Mouse (Mus musculus): ENCODE results near the gene Hunk. TPM values are rescaled to one million over a fixed set of nuclear protein-coding genes. Genes with fewer than 3 reads are reported as not detected.

The Hunk gene
- total RNA-seq, 2 experiments from 2014 or later, result 12.7 to 18.7 TPM

DNA sequence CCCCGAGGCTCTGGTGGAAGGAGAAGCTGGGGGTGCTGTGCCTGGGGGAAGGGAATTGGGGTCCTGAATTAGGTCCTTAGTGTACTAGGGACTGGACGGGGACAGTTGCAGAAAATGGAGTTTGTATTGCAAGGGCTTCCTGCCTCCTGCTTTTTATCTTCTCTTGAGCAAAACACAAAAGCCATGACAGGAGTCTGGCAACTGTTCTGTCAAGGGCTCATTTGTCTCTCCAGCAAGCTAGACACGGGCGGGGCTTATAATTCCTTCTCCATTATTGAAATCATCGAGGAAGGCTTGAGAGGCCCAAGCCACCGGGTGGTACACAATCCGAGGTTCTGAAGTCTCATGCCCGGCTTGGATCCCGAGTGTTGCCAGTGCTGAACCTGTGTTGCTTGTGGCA, 38.6 kb downstream of the Hunk start:
- DNase-seq (ENCODE audit: low spot score in 2 of 2), result no peak
- intact Hi-C loops (cut with DNase I), result no loop called here

DNA sequence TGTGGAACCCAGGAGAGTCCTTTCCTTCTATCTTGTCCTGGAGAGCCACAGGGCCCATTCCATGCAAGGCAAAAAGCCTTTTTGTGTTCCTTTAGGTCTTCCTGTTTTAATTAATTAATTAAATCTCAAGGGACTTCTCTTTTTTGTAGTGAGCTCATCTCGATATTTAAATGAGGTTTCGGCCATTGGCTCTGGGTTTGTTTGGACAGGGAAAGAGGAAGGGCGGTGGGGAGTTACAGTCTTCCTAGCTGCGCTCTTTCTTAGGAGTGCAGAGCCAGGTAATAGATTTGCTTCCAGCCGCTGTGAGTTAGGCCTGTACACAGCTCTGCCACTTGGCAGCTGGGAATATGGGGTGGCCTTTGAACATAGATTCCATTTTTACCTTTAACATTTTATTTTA, 40.4 kb downstream of the Hunk start:
- DNase-seq (ENCODE audit: low spot score in 2 of 2), result no peak
- intact Hi-C loops (cut with DNase I), result no loop called here

DNA sequence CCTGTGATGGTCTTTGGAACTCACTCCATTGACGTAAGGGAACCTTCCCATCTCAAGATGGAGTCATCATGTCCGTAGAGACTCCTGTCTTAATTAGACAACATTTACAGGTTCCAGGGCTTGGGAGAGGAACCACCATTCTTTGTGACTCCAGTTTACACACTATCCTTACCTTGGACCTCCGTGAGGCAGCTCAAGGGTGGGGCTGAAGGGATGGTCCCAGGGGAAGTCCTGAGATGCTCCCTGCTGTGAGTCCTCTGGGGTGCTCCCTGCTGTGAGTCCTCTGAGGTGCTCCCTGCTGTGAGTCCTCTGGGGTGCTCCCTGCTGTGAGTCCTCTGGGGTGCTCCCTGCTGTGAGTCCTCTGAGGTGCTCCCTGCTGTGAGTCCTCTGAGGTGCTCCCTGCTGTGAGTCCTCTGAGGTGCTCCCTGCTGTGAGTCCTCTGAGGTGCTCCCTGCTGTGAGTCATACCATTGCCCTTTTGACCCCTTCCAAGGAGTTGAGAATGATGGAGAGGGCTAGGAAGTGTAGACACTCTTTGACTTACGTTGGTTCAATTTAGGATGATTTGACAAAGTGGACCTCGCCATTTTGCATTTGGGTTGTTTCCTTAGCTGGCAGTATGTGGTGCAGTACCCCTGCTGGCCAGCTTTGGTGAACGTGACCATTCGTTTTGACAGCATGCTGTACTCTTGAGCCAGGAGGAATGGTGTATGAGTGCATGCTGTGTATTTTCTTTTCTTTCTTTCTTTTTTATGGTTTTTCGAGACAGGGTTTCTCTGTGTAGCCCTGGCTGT, 42.2 kb downstream of the Hunk start:
- DNase-seq (ENCODE audit: low spot score in 2 of 2), result no peak
- intact Hi-C loops (cut with DNase I), result no loop called here

DNA sequence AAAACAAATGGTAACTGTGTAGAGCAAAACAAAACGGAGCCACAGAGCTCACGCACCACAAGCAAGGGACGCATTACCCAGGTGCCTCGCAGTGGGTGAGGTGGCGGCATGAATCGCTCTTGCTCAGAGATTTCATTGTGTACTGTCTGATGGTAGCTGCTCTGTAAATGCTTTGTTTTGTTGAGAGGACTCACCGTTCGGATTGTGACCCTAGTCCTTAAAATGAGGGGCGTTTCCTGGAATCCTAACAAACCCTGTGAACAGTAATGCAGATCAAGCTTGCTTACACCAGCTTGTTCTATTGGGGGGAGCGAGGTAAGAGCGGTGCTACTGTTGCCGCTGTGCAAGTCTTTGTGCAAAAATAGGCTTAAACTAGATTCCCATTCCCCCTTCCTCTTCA, 47.7 kb downstream of the Hunk start:
- no peak for DNase-seq (ENCODE audit: low spot score in 2 of 2)
- intact Hi-C loops (cut with DNase I), result no loop called here

DNA sequence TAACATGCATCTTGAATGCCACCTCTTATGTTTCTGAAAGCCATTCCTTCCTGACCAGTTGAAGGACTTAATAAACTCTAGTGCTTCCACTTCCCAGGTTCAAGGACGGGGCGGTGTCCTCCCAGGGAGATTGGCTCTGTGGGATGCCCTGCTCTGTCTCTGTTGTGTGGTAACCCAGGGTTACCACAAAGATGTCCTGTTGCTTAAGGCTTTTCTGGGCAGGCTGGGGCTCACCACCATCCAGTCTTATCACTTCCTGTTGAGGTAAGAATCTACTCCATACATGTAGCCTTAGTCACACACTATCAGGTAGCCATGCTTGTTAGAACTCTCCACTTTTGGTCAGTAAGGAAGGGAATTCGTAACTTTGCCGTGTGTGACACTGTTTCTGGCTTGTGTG, 49.4 kb downstream of the Hunk start:
- intact Hi-C loops (cut with DNase I), result no loop called here
- DNase-seq (ENCODE audit: low spot score in 2 of 2), result no peak

DNA sequence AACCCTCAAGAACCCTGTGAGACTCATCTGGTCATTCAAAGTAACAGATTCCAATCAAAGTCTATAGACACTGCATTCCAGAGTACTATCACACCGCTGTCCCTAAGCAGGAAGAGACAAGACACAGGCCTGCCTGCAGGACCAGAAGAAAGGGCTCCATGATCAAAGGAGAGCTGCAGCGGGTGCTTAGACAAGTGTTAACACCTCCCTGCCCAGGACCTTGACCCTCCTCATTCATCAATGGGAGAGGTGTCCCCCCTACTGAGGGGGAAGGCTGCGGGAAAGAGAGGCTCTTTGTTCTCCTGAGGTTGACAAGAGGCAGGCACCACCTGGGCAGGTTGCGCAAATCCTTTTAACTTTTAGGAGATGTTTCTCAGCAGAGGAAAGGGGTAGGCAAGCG, 51.5 kb downstream of the Hunk start:
- intact Hi-C loops (cut with DNase I), result no loop called here
- no peak for DNase-seq (ENCODE audit: low spot score in 2 of 2)

DNA sequence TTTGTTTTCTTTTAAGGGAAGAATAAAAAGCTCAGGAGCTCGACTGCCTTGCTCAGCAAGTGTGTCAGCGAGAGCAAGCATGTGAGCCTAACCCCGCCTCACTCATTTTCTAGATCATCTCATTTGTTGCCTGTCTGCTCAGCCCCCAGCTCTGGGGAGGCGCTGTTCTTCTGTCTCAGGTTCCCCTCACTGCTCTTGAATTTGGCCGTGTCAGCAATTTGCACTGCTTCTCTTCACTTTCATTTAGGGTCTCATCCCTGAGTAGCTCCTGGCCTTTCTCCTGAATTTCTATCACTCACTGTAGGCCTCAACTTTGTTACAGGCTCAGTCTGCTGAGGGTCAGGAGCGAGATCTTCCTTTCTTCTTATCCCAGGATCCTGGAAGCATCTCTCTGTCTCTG, 53.7 kb downstream of the Hunk start:
- no peak for DNase-seq (ENCODE audit: low spot score in 2 of 2)
- intact Hi-C loops (cut with DNase I), result no loop called here

DNA sequence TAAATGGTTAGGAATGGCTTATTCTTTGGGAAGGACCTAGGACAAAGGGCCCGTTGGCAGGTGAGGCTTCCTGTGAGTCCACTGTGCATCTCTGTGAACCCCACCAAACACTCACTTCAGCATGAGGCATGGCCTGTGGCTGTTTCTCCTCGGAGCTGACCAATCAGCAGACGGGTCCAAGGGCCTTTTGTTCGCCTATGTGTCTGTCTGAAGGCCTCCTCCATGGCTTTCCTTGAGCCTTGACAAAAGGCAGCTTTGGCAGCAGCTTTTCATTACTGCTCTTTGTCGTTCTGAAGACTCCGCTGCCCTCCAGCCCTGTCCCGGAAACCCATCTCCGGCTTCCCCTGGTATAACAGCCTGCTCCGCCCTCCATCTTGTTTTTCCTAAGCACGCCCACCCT, 54.8 kb downstream of the Hunk start:
- intact Hi-C loops (cut with DNase I), result no loop called here

DNA sequence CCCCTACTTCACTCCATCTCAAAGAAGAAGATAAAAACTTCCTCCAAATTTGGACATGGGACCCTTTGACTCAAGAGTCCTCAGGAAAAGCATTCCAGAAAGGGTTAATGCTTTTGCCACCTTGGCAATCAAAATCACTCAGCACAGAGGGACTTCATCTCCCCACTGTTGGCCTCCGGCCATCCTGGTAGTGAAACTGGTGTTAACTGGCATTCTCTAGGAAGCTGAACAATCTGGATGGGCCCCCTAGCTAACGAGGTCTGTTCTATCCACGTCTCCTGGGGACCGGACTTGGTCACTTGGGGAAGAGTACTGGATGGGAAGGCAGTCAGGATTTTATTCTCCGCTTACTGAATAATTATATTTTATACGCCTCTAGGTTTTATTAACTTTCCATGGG, 57.2 kb downstream of the Hunk start:
- no peak for DNase-seq (ENCODE audit: low spot score in 2 of 2)
- intact Hi-C loops (cut with DNase I), result no loop called here

More for the DNA sequence above, 54.8 kb downstream of the Hunk start:
- no peak for DNase-seq (ENCODE audit: low spot score in 2 of 2)

DNA sequence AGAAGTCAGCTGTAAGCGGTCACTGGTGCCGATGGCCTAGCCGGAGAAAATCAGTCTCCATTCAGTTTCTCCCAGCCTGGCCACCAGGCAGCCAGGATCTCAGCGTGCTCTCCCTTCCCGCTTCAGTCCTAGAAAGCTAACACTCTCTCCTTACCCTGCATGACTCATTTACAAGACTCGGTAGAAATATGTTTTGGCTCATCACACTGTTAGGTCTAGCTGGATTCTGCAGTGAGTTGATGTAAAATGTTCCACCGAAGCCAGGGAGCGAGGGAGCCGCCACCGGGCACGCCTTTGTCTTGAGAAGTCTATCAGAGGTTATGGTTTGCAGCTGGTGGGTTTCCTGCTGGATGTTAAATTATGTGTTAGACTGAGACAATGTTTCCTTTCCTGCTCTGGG, 67.4 kb downstream of the Hunk start:
- DNase-seq (ENCODE audit: low spot score in 2 of 2), result peak; percentile 18 to 68
- intact Hi-C loops (cut with DNase I), result no loop called here

DNA sequence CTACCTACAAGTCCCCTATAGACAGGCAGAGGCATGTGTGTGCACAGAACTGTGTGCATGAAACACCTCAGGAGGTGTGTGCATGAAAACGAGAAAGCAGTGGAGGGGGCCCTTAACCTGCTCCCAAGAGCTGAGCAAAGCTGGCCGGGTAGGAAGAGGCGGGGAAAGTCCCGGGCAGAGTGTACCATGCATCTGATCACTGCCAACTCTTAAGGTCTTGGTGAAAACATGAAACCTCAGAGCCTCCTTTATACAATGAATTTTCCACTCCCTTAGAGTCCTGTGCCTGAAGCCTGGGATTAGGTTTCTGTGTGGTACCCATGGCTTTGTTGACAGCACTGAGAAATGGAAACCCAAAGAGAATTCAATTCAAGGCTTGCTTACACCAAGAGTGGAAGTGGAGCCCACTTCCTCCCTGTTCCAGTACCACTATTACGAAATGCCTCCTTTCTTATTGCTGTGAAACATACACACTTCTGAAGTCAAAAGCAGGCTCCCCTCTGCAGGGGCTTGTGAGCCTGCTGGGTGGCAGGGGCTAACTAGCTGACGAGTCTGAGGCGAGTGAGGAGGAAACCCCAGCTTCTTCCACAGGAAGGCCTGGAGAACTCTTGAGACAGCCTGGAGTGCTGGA, 70.8 kb downstream of the Hunk start:
- intact Hi-C loops (cut with DNase I), result no loop called here
- no peak for DNase-seq (ENCODE audit: low spot score in 2 of 2)

DNA sequence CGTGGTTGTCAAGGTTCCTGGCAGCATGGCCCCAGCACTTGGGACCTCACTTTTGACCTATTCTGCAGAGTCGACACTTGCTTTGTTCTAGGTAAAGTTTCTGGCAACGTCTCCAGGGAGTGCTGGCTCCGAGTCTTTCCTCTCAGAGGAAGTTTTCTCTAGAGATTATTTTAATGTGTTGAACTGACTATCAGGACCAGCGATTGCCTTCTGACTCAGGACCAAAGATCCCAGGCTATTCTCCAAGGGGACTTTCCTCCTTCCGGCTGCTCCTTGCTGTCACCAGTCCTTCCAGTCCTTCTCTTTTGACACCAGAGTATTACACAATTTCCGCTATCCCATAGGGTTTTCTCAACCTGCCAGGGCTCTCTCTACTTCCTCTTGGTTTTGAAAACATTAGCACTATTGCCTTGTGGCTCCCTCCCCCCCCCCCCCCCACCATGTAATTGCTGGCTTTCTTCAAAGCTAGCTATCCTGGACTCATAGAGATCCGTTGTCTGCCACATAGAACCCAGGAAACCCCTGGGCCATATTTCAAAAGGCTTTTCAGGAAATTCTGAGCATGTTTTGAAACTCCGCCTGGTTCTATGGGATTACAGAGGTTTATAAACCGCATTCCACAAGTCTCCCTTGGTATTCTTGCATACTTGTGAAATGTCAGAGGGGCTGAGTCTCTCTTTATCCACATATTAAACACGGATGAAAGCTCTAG, 73.2 kb downstream of the Hunk start:
- intact Hi-C loops (cut with DNase I), result no loop called here
- no peak for DNase-seq (ENCODE audit: low spot score in 2 of 2)

DNA sequence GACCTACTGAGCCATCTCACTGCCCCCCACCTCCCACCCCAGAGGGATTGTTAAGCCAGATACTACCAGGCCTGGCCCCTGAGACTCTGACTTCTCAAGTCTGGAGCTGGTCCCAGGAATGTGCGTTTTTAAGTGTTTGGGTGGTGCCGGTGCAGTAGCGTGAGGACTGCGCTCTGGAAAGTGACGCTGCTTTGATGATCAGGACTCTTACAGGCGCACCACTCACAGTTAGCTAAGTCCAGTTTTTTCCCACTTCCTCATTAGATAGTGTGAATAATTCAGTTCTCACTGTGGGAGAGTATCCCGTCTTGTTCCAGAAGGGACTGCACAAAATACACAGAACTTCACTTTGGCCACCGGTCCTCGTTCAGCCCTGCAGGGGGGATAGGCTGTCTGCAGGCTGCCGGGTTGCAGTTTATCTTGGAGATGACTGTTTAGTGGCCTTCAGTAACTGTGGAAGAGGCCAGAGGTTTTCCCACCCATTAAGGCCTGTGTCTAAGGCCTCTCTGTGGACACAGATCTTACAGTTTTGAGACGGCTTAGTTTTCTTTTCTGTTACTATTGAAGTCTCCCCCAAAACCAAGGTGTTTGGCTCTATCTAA, 75.6 kb downstream of the Hunk start:
- no peak for DNase-seq (ENCODE audit: low spot score in 2 of 2)
- intact Hi-C loops (cut with DNase I), result no loop called here

DNA sequence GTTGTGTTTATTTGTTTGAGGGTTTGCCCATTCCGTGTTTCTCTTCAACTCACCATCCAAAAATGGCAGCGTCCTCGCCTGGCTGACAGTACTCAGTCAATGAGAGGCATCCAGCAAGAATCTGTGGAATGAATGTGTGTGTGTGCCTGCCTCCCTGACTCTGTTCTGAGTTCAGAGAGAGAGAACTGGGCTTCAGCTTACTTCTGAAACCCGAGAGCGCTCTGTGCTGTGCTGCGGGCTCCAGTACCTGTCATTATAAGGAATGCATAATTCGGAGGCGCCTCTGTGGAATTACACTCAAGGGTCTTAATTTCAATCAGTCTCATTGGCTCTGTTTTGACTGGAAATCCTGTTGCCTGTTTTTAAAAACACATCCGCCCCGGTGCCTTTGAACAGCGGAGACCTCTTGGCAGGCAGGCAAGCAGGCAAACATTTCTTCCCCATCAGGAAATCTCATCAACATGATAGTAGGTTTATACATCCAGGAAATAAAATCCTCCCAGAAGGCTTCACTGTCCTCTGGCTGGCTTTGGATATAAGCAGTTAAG, 77.0 kb downstream of the Hunk start:
- intact Hi-C loops (cut with DNase I), result no loop called here
- DNase-seq (ENCODE audit: low spot score in 2 of 2), result no peak

DNA sequence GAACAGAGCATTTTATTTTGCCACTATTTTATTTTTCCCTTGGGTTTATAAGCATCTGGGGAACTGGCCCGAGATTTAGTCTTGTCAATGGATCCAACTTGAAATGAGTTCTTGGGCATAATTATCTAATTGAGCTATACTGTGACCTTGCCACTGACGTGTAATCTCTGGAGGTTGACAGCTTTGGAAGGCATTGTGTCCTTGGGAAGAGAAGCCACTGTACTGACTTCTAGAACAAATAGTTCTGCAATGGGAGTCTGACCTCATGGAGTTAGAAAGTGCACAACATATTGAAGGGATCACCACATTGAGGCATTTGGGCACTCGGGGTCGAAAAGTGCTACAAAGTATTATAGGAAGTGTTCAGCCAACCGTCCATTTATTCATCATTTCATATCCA, 79.3 kb downstream of the Hunk start:
- intact Hi-C loops (cut with DNase I), result no loop called here
- DNase-seq (ENCODE audit: low spot score in 2 of 2), result no peak

DNA sequence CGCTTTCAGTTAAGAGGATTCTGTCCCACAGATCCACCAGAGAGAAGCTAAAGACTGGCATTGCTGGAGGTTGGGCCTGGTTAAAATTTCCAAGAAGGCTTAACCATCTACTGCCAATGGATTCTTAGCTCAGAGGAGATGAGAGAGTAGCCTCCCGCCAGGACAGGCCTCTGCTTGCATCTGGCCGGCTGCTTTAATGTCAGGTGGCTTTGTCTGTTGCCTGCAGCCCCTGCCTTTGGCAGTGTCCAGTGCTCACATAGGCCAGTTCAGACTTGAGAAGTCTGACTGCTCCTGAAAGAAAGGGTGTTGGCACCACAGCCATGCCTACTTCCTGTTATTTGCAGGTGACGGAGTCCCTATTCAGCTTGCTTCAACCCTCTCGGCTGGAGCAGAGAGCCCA, 82.5 kb downstream of the Hunk start:
- intact Hi-C loops (cut with DNase I), result no loop called here
- DNase-seq (ENCODE audit: low spot score in 2 of 2), result no peak

DNA sequence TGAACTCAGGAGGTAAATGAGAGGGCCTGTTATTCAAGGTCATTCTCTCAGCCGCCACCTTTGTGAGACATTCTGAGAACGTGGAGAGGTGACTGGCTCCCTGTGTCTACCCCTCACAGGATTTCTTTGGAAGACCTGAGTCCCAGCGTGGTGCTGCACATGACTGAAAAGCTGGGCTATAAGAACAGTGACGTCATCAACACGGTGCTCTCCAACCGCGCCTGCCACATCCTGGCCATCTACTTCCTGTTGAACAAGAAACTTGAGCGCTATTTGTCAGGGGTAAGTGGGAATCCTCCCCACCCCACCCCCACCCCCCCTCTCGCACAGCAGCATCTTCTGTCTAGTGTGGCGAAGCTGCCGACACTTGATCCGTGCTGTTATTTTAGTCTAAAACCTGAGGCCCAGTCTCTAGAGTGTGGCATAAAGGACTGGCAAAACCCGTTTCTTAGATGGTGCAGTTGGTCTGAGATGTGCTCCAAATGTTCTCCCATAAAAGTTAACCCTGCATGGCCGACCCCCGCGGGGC, 90.0 kb downstream of the Hunk start:
- no peak for DNase-seq (ENCODE audit: low spot score in 2 of 2)
- intact Hi-C loops (cut with DNase I), result no loop called here

DNA sequence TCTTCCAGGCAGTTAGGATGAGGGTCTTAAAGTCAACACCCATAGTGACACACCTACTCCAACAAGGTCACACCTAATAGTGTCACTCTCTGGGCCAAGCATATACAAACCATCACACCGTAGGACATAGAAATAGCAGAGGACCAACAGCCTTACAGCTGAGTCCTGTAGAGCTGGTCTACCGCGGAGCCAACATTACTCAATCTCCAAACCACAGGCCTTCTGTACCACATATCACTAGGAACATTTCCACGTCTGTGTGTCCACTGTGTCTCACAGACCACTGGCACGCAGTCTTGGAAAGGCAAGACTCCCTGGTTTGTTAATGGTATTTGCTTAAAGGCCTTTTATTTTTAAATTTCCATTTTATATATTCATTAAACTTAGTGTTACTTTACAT, 95.8 kb downstream of the Hunk start:
- DNase-seq (ENCODE audit: low spot score in 2 of 2), result no peak
- intact Hi-C loops (cut with DNase I), result no loop called here

DNA sequence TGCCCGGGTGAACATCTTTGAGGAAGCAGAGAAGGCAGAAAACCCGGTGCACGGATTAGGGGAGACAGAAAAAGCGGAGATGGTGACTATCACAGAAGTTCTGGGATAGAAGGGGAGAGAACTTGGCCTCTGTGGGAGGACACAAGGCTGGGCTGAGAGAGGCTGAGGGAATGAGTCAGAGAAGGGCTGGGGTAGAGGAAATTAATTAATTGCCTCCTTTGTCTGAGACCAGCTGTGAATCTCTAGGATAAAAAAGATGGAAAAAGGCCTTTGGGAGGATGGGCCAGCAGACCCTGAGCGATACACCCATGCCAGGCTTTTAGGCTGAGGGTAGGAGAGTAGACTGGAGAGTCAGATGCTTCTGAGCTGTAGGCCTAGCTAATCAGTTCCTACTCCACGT, 97.5 kb downstream of the Hunk start:
- intact Hi-C loops (cut with DNase I), result no loop called here
- no peak for DNase-seq (ENCODE audit: low spot score in 2 of 2)

DNA sequence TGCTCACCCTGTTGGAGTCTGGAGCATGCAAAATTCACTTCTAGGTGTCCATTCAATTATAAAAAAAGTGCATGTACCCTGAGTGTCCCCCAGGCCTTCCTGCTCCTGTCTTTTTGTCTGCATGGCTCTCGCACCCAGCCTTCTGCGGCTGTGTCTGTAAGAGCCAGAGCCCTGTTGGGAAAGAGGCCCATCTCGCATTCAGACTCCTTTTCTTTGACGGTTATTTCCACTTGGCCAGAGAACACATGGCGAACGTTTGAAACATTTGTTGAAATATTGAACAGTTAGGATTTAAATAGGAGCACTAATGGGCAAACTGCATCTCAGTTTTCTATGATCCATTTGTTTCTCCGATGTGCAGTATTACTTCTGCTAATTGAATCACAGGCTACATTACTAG, 99.3 kb downstream of the Hunk start:
- DNase-seq (ENCODE audit: low spot score in 2 of 2), result no peak
- intact Hi-C loops (cut with DNase I), result no loop called here

Data from left cerebral cortex, postnatal 25 days (tissue).